Mouse (Mus musculus): ENCODE measurements around the gene Fxyd6.

- no peak for TF ChIP-seq GATA1 (IDR thresholded peaks at IDR 0.05; ENCODE audit: low read length)
- no peak for TF ChIP-seq TAL1 (IDR thresholded peaks at IDR 0.05; ENCODE audit: low read length)
Observed at GRCm38 (mm10) chr9:45321946-45322430, 48.0 kb upstream of the Fxyd6 start.
